Mouse (Mus musculus) midbrain, postnatal 0 days (tissue): ENCODE results near the gene Ddx24. TPM values are rescaled to one million over a fixed set of nuclear protein-coding genes. Genes with fewer than 3 reads are reported as not detected.

Experiments
- ATAC-seq: fragments of 200-750 bp; cut with Nextera tagmentation; 2 replicates; pipeline ENCODE4 v1.8.0; 2017; ENCODE audit warnings: moderate number of reproducible peaks, mild to moderate bottlenecking, moderate TSS enrichment, moderate library complexity; ENCODE audit not compliant: low FRiP score
- DNase-seq: peaks from one replicate; pipeline ENCODE4 v3.0.0-alpha.2; 2015; ENCODE audit warnings: low spot score
- H3K27ac ChIP-seq: fragments of 300-500 bp; sonication (generic); 2 replicates; pipeline ENCODE4 v1.5.1; 2014; ENCODE audit warnings: low read depth, mild to moderate bottlenecking, low read length, mixed read lengths
- H3K27me3 ChIP-seq: fragments of 300-500 bp; sonication (generic); 2 replicates; pipeline ENCODE4 v1.6.1; 2014; ENCODE audit warnings: low read length, control low read depth, mixed read lengths; ENCODE audit not compliant: insufficient read depth
- H3K36me3 ChIP-seq: fragments of 300-500 bp; sonication (generic); 2 replicates; pipeline ENCODE4 v1.6.1; 2014; ENCODE audit warnings: low read length, control low read depth, mixed read lengths; ENCODE audit not compliant: insufficient read depth
- H3K4me1 ChIP-seq: fragments of 300-500 bp; sonication (generic); 2 replicates; pipeline ENCODE4 v1.6.1; 2014; ENCODE audit warnings: mild to moderate bottlenecking, control low read depth, antibody characterized with exemption, low read length, mixed read lengths; ENCODE audit not compliant: insufficient read depth
- H3K4me2 ChIP-seq: fragments of 300-500 bp; sonication (generic); 2 replicates; pipeline ENCODE4 v1.6.1; 2014; ENCODE audit warnings: low read depth, mild to moderate bottlenecking, low read length, mixed read lengths; ENCODE audit not compliant: poor library complexity, severe bottlenecking
- H3K4me3 ChIP-seq: fragments of 300-500 bp; sonication (generic); 2 replicates; pipeline ENCODE4 v1.5.1; 2014; ENCODE audit warnings: low read depth, mild to moderate bottlenecking, low read length, moderate library complexity
- H3K9ac ChIP-seq: fragments of 300-500 bp; sonication (generic); replicated peaks from 2 replicates; pipeline ENCODE4 v1.6.1; 2014; ENCODE audit warnings: mild to moderate bottlenecking, low read length, moderate library complexity, mixed read lengths; ENCODE audit not compliant: poor library complexity, severe bottlenecking
- H3K9me3 ChIP-seq: fragments of 300-500 bp; sonication (generic); 2 replicates; pipeline ENCODE4 v1.6.1; 2016; ENCODE audit warnings: low read length, control low read depth
- CTCF ChIP-seq: IDR thresholded peaks from 2 replicates; pipeline ENCODE4 v1.5.1; 2016; ENCODE audit warnings: antibody characterized with exemption, mild to moderate bottlenecking
- WGBS: fragments of 180-500 bp; shearing (Covaris S2); extraction: QIAGEN DNeasy Blood & Tissue Kit; methylation state at CpG from one replicate; pipeline ENCODE4 v1.1.7; 2014; 5-methylcytosine and 5-hydroxymethylcytosine counted together
- polyA plus RNA-seq: library from polyadenylated mRNA; unstranded; fragments of >200 nt; fragmentation: Nextera tagmentation; extraction: Ambion mirVana; gene quantifications from 2 replicates; pipeline ENCODE4 v1.2.1, GENCODE M21; 2015
- total RNA-seq: library from RNA; depleted of rRNA; stranded (reverse); fragments of >200 nt; gene quantifications from 2 replicates; pipeline ENCODE4 v1.2.3, GENCODE M21; 2014

Ddx24 gene
- total and polyA plus RNA-seq, 2 experiments from 2014 or later, result 140 to 245 TPM

- Histone ChIP-seq H3K36me3 (no peaks in the 10 kb centered on the region), H3K27me3 (no peaks in the 10 kb centered on the region), H3K4me3 (no peak overlapping the region), H3K9ac (no peak overlapping the region), H3K4me2 (no peak overlapping the region), H3K9me3 (no peaks in the 10 kb centered on the region), H3K4me1 (no peaks in the 10 kb centered on the region), H3K27ac (no peak overlapping the region)
- 66% methylated on average over 4 of the region's 4 CpGs for WGBS
- no peak for DNase-seq
- ATAC-seq, result 0 out of 2 replicates have a peak, but pooled peaks have one; percentile 15
- no peak for TF ChIP-seq CTCF
Observed at GRCm38 (mm10) chr12:103376774-103377173, 48.9 kb downstream of the Ddx24 start.

- DNase-seq (peak; percentile 65), ATAC-seq (no peak)
- no peak overlapping the region for H3K27ac ChIP-seq
- 52% methylated on average over 5 of the region's 5 CpGs for WGBS
- H3K36me3 ChIP-seq, result no peaks in the 10 kb centered on the region
- 0 out of 2 replicates have a peak, but pooled peaks have one; percentile 15 for TF ChIP-seq CTCF
- no peaks in the 10 kb centered on the region for H3K4me1 ChIP-seq
- H3K4me3 ChIP-seq, result no peak overlapping the region
- no peaks in the 10 kb centered on the region for H3K27me3 ChIP-seq
- H3K4me2 ChIP-seq, result no peak overlapping the region
- no peaks in the 10 kb centered on the region for H3K9me3 ChIP-seq
- no peak overlapping the region for H3K9ac ChIP-seq
Observed at GRCm38 (mm10) chr12:103376124-103376523, 49.5 kb downstream of the Ddx24 start.

GRCm38 (mm10) chr12:103373530-103374236, 51.9 kb downstream of the Ddx24 start:
- Histone ChIP-seq H3K4me3 (no peak overlapping the region), H3K9me3 (no peaks in the 10 kb centered on the region), H3K27ac (no peak overlapping the region), H3K4me2 (no peak overlapping the region), H3K9ac (no peak overlapping the region), H3K36me3 (no peaks in the 10 kb centered on the region), H3K27me3 (no peaks in the 10 kb centered on the region), H3K4me1 (no peaks in the 10 kb centered on the region)
- DNase-seq (no peak), ATAC-seq (no peak)
- TF ChIP-seq CTCF, result no peak
- WGBS, result 76% methylated on average over 8 of the region's 8 CpGs

- Histone ChIP-seq H3K9me3 (no peaks in the 10 kb centered on the region), H3K36me3 (no peaks in the 10 kb centered on the region), H3K9ac (no peak overlapping the region), H3K27ac (no peak overlapping the region), H3K4me1 (no peaks in the 10 kb centered on the region), H3K27me3 (no peaks in the 10 kb centered on the region), H3K4me3 (no peak overlapping the region), H3K4me2 (no peak overlapping the region)
- peak; percentile 77 for TF ChIP-seq CTCF
- DNase-seq (peak; percentile 37), ATAC-seq (no peak)
- 31% methylated on average over 6 of the region's 6 CpGs for WGBS
Observed at GRCm38 (mm10) chr12:103371711-103372110, 53.9 kb downstream of the Ddx24 start.

- no peak for TF ChIP-seq CTCF
- Histone ChIP-seq H3K4me2 (no peak overlapping the region), H3K9me3 (no peaks in the 10 kb centered on the region), H3K4me1 (no peaks in the 10 kb centered on the region), H3K9ac (no peak overlapping the region), H3K27me3 (no peaks in the 10 kb centered on the region), H3K27ac (no peak overlapping the region), H3K36me3 (no peaks in the 10 kb centered on the region), H3K4me3 (no peak overlapping the region)
- ATAC-seq (no peak), DNase-seq (no peak)
- 83% methylated on average over 4 of the region's 4 CpGs for WGBS
Observed at GRCm38 (mm10) chr12:103370861-103371260, 54.8 kb downstream of the Ddx24 start.

- H3K36me3 ChIP-seq, result no peaks in the 10 kb centered on the region
- no peak overlapping the region for H3K4me3 ChIP-seq
- DNase-seq (no peak), ATAC-seq (no peak)
- no peak overlapping the region for H3K9ac ChIP-seq
- H3K27me3 ChIP-seq, result no peaks in the 10 kb centered on the region
- no peak overlapping the region for H3K27ac ChIP-seq
- H3K4me2 ChIP-seq, result no peak overlapping the region
- TF ChIP-seq CTCF, result no peak
- no peaks in the 10 kb centered on the region for H3K9me3 ChIP-seq
- WGBS, result 65% methylated on average over 2 of the region's 2 CpGs
- no peaks in the 10 kb centered on the region for H3K4me1 ChIP-seq
Observed at GRCm38 (mm10) chr12:103368777-103369176, 56.9 kb downstream of the Ddx24 start.
